Comparison of ENCODE assay signal across 20 mouse cellular contexts in the genomic region with DNA sequence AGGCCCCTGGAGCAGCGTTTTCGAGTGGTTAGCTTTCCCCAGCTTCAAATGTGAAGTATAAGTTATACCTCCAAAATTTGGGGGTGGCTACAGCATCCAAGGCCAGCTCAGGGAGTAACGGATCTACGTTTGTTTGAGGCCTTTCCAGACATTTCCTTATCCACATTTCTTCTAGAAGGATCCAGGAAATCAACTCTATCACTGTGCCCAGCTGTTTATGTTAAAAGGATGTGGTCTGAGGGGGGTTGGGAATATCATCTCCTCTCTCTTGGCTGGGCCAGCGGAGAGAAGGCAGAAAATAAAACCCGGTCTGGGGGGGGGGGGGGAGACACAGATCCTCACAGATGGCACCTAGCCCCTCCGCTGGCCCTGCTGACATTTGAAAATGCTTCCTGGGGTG.
DNase-seq lines count a peak whose midpoint lies in the region; ATAC-seq and TF ChIP-seq lines count a peak whose summit lies in the region.
"Had no signal": no experiment of that assay in that cellular context is flagged by ENCODE, and none has a peak within 500 bp of the region (broad histone marks: within the 10 kb centered on the region; RNA-seq: fewer than 3 reads in every experiment).

No protein-coding gene starts in this region.

- no peaks in the 10 kb centered on the region for H3K9me3 ChIP-seq in lung, embryonic 15.5 days
- no peaks in the 10 kb centered on the region for H3K9me3 ChIP-seq in megakaryocyte, embryonic 14.5 days
- H3K9me3 ChIP-seq: embryonic facial prominence, embryonic 13.5 days; forebrain, embryonic 13.5 days; heart, embryonic 10.5 days; hindbrain, embryonic 12.5 days had no signal

- intact Hi-C loops in gastrocnemius, adult 2 months (cut with DNase I), result loop anchor here (2.0 kb wide), 1 partner anchor 32 kb away; no protein-coding TSS in a partner anchor

- no peak for TF ChIP-seq CTCF in gastrocnemius, adult 2 months (IDR thresholded peaks at IDR 0.05)

- H3K4me3 ChIP-seq in gastrocnemius, adult 2 months, result no peak overlapping the region
- H3K4me3 ChIP-seq in lung, embryonic 15.5 days, result no peak overlapping the region
- peak overlapping the region; percentile 90 for H3K4me3 ChIP-seq in megakaryocyte, embryonic 14.5 days (replicated peaks)
- H3K4me3 ChIP-seq: embryonic facial prominence, embryonic 13.5 days; forebrain, embryonic 13.5 days; heart, embryonic 10.5 days; hindbrain, embryonic 12.5 days had no signal

- ATAC-seq in lung, embryonic 15.5 days (ENCODE audit: borderline replicate concordance, extremely low read depth, low FRiP score, low TSS enrichment), result no peak
- no peak for ATAC-seq in megakaryocyte, adult 5-6 weeks (ENCODE audit: poor library complexity, severe bottlenecking)
- ATAC-seq: forebrain, embryonic 13.5 days; forebrain, postnatal 0 days had no signal

- peak; percentile 42 for DNase-seq in gastrocnemius, adult 2 months
- DNase-seq in gastrocnemius, adult 18-20 months (ENCODE audit: low spot score), result no peak
- DNase-seq in lung, postnatal 36 days, result no peak
- no peak for DNase-seq in frontal cortex, postnatal 14 days (ENCODE audit: low spot score in 2 of 2)
- DNase-seq: adrenal gland, postnatal 10 days; cerebellum, adult 11 months; cerebellum, adult 8-10 months; cerebellum, postnatal 14 days; forebrain, postnatal 0 days; gastrocnemius, postnatal 10 days; heart, adult 18-20 months; heart, postnatal 10 days; heart, postnatal 4 days had no signal

- H3K4me1 ChIP-seq in lung, embryonic 15.5 days, result peaks cover 26% of the 10 kb centered on the region
- peaks cover 100% of the 10 kb centered on the region for H3K4me1 ChIP-seq in megakaryocyte, embryonic 14.5 days
- H3K4me1 ChIP-seq: forebrain, embryonic 13.5 days had no signal

- no peaks in the 10 kb centered on the region for H3K27me3 ChIP-seq in lung, embryonic 15.5 days
- no peaks in the 10 kb centered on the region for H3K27me3 ChIP-seq in megakaryocyte, embryonic 14.5 days (replicated peaks)
- H3K27me3 ChIP-seq: embryonic facial prominence, embryonic 13.5 days; forebrain, embryonic 13.5 days had no signal

- peak overlapping the region; percentile 66; the same call in 1 of the 2 replicates for H3K27ac ChIP-seq in gastrocnemius, adult 2 months
- H3K27ac ChIP-seq in lung, embryonic 15.5 days, result peak overlapping the region; percentile 41; the same call in 1 of the 2 replicates
- H3K27ac ChIP-seq: embryonic facial prominence, embryonic 13.5 days; forebrain, embryonic 13.5 days; heart, embryonic 10.5 days; hindbrain, embryonic 12.5 days had no signal

- no peak overlapping the region for H3K9ac ChIP-seq in lung, embryonic 15.5 days
- H3K9ac ChIP-seq: embryonic facial prominence, embryonic 13.5 days; forebrain, embryonic 13.5 days; forebrain, postnatal 0 days; hindbrain, embryonic 12.5 days had no signal

- peak overlapping the region; percentile 10 for H3K4me2 ChIP-seq in lung, embryonic 15.5 days
- H3K4me2 ChIP-seq: embryonic facial prominence, embryonic 13.5 days; forebrain, embryonic 13.5 days; hindbrain, embryonic 12.5 days had no signal

- H3K36me3 ChIP-seq in lung, embryonic 15.5 days, result no peaks in the 10 kb centered on the region
- H3K36me3 ChIP-seq in megakaryocyte, embryonic 14.5 days (replicated peaks; ENCODE audit: low read length), result peaks cover 25% of the 10 kb centered on the region
- H3K36me3 ChIP-seq: embryonic facial prominence, embryonic 13.5 days; heart, embryonic 10.5 days; hindbrain, embryonic 12.5 days had no signal

- 45% methylated on average over 7 of the region's 7 CpGs for WGBS in lung, embryonic 15.5 days
